Mouse (Mus musculus) midbrain, postnatal 0 days (tissue): ENCODE measurements around the gene Trabd2b. TPM values are rescaled to one million over a fixed set of nuclear protein-coding genes. Genes with fewer than 3 reads are reported as not detected.

Source experiments
- ATAC-seq: fragments of 200-750 bp; cut with Nextera tagmentation; 2 replicates; pipeline ENCODE4 v1.8.0; 2017; ENCODE audit warnings: moderate number of reproducible peaks, mild to moderate bottlenecking, moderate TSS enrichment, moderate library complexity; ENCODE audit not compliant: low FRiP score
- DNase-seq: peaks from one replicate; pipeline ENCODE4 v3.0.0-alpha.2; 2015; ENCODE audit warnings: low spot score
- H3K27ac ChIP-seq: fragments of 300-500 bp; sonication (generic); 2 replicates; pipeline ENCODE4 v1.5.1; 2014; ENCODE audit warnings: low read depth, mild to moderate bottlenecking, low read length, mixed read lengths
- H3K27me3 ChIP-seq: fragments of 300-500 bp; sonication (generic); 2 replicates; pipeline ENCODE4 v1.6.1; 2014; ENCODE audit warnings: low read length, control low read depth, mixed read lengths; ENCODE audit not compliant: insufficient read depth
- H3K36me3 ChIP-seq: fragments of 300-500 bp; sonication (generic); 2 replicates; pipeline ENCODE4 v1.6.1; 2014; ENCODE audit warnings: low read length, control low read depth, mixed read lengths; ENCODE audit not compliant: insufficient read depth
- H3K4me1 ChIP-seq: fragments of 300-500 bp; sonication (generic); 2 replicates; pipeline ENCODE4 v1.6.1; 2014; ENCODE audit warnings: mild to moderate bottlenecking, control low read depth, antibody characterized with exemption, low read length, mixed read lengths; ENCODE audit not compliant: insufficient read depth
- H3K4me2 ChIP-seq: fragments of 300-500 bp; sonication (generic); 2 replicates; pipeline ENCODE4 v1.6.1; 2014; ENCODE audit warnings: low read depth, mild to moderate bottlenecking, low read length, mixed read lengths; ENCODE audit not compliant: poor library complexity, severe bottlenecking
- H3K4me3 ChIP-seq: fragments of 300-500 bp; sonication (generic); 2 replicates; pipeline ENCODE4 v1.5.1; 2014; ENCODE audit warnings: low read depth, mild to moderate bottlenecking, low read length, moderate library complexity
- H3K9ac ChIP-seq: fragments of 300-500 bp; sonication (generic); replicated peaks from 2 replicates; pipeline ENCODE4 v1.6.1; 2014; ENCODE audit warnings: mild to moderate bottlenecking, low read length, moderate library complexity, mixed read lengths; ENCODE audit not compliant: poor library complexity, severe bottlenecking
- H3K9me3 ChIP-seq: fragments of 300-500 bp; sonication (generic); 2 replicates; pipeline ENCODE4 v1.6.1; 2016; ENCODE audit warnings: low read length, control low read depth
- CTCF ChIP-seq: IDR thresholded peaks from 2 replicates; pipeline ENCODE4 v1.5.1; 2016; ENCODE audit warnings: antibody characterized with exemption, mild to moderate bottlenecking
- WGBS: fragments of 180-500 bp; shearing (Covaris S2); extraction: QIAGEN DNeasy Blood & Tissue Kit; methylation state at CpG from one replicate; pipeline ENCODE4 v1.1.7; 2014; 5-methylcytosine and 5-hydroxymethylcytosine counted together
- polyA plus RNA-seq: library from polyadenylated mRNA; unstranded; fragments of >200 nt; fragmentation: Nextera tagmentation; extraction: Ambion mirVana; gene quantifications from 2 replicates; pipeline ENCODE4 v1.2.1, GENCODE M21; 2015
- total RNA-seq: library from RNA; depleted of rRNA; stranded (reverse); fragments of >200 nt; gene quantifications from 2 replicates; pipeline ENCODE4 v1.2.3, GENCODE M21; 2014

Gene Trabd2b
- total and polyA plus RNA-seq, 2 experiments from 2014 or later = 0.48 to 1.8 TPM

DNA sequence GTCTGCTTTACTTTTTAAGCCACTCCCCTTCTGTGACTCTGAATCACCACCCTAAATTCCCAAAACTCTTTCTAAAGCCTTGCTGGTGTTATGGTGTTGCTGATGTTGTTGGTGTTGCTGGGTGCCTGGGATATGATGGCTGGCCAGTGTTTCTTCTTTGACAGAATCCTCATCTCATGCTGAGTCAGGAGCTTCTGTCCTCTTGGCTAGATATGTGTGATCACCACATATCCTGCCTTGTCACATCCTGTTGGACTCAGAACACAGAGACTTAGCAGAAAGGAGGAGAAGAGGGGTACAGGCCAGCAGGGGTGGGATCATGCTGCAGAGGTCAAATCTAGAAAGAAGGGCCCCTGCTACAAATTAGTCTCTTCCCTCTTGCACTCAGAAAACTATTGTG lies 40.9 kb upstream of the Trabd2b start:
- H3K27me3 ChIP-seq = no peaks in the 10 kb centered on the region
- ATAC-seq (no peak), DNase-seq (no peak)
- TF ChIP-seq CTCF = no peak
- H3K4me2 ChIP-seq = no peak overlapping the region
- H3K36me3 ChIP-seq = no peaks in the 10 kb centered on the region
- no peak overlapping the region for H3K9ac ChIP-seq
- H3K9me3 ChIP-seq = no peaks in the 10 kb centered on the region
- H3K4me1 ChIP-seq = no peaks in the 10 kb centered on the region
- H3K27ac ChIP-seq = no peak overlapping the region
- H3K4me3 ChIP-seq = no peak overlapping the region

DNA sequence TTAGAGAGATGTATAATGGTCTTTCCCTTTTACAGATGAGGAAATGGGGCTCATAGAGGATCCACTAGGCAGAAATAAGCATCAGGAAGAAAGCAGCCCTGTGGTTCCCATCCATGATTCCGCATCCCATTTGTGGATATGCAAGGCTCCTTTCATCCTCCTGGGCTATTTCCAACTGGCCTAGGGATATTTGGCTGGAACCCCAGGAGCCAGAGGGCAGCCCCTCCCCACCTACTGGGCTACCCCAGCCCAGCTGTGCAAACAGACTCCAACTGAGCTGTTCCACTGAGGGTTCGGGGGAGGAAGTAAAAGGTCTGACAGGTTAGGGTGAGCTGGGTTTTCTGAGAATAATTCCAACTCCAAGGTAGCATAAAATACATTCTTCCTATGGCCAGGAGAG lies 39.5 kb upstream of the Trabd2b start:
- DNase-seq = no peak
- no peak for TF ChIP-seq CTCF
- H3K9ac ChIP-seq = no peak overlapping the region
- H3K4me2 ChIP-seq = no peak overlapping the region
- ATAC-seq = no peak
- no peak overlapping the region for H3K27ac ChIP-seq
- H3K36me3 ChIP-seq = no peaks in the 10 kb centered on the region
- no peaks in the 10 kb centered on the region for H3K9me3 ChIP-seq
- H3K4me1 ChIP-seq = no peaks in the 10 kb centered on the region
- WGBS = 56% methylated on average over 2 of the region's 2 CpGs
- H3K27me3 ChIP-seq = no peaks in the 10 kb centered on the region
- no peak overlapping the region for H3K4me3 ChIP-seq

DNA sequence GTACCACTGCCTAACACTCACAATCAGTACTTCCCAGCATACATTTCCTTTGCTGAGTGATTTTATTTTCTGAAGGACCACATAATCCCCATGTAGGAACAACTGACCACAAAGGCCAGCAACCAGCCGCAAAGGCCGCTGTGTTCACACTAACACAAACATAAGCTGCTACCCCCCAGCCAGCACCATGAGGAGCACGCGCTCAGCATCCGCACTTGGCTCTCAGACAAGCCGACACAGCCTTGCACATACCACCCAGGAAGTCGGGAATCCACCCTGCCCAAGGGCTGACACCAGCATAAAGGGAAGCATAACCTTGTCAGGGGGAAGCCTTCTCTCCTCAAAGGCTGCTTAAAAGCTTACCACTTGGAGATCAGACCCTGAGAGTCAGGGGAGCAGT lies 38.7 kb upstream of the Trabd2b start:
- no peak for TF ChIP-seq CTCF
- no peak for ATAC-seq

DNA sequence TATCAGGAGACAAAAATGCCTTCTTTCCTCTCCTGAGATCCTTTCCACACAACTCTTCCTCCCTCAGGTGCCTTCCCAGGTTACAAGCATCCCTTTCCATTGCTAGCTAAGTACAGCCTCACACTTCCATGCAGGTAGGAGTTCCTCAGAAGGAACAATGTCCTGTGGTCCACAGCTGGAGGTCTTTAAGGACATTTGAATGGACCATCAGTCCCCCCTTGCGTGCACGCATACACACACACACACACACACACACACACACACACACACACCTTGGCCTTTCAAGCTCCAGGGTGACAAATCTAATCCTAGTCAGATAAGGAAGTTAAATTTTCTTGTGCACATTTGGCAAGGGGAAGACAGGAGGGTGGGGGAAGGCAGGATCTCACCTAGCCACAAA lies 36.9 kb upstream of the Trabd2b start:
- no peak overlapping the region for H3K27ac ChIP-seq
- 88% methylated on average over 2 of the region's 2 CpGs for WGBS

More for the DNA sequence above, 38.7 kb upstream of the Trabd2b start:
- WGBS = 24% methylated on average over 7 of the region's 7 CpGs
- no peak overlapping the region for H3K27ac ChIP-seq
- no peaks in the 10 kb centered on the region for H3K9me3 ChIP-seq
- no peak overlapping the region for H3K4me3 ChIP-seq
- H3K4me1 ChIP-seq = no peaks in the 10 kb centered on the region
- no peak overlapping the region for H3K9ac ChIP-seq
- H3K4me2 ChIP-seq = no peak overlapping the region
- no peak for DNase-seq
- H3K36me3 ChIP-seq = no peaks in the 10 kb centered on the region
- H3K27me3 ChIP-seq = no peaks in the 10 kb centered on the region

DNA sequence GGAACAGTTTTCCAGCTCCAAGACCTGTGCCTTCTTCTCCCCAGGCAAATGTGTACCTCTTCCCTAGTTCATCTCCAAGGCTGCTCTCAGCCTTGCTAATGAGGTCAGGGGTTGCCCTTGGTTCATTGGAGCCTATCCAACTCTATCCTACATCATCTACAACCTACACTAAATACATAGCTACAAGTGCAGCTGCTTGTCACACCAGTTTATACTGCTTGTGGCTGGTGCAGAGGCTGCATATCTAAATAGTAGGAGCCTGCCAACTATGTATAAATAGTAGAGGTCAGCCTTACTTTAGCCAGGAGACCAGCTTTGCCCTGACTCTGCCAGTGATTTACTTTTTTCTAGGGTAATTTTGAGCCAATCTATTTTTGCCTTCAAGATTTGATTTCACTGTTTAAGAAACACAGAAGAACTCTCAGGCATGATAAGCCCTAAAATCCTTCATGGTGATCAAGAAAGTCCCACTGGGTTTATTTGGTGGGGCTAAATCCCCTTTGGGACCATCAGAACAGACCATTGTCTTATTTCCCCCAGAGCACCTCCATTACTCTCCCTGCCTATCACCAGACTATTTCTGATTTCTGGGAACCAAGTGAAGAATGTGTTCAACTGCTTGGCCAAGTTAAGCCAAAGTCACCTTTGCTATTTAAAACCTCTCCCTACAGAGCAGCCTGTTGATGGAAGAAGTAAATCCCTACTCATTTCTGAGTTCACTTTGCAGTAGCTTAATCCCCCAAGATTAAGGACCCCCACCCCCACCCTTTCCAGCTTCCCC lies 35.4 kb upstream of the Trabd2b start:
- ATAC-seq (no peak), DNase-seq (no peak)
- no peaks in the 10 kb centered on the region for H3K4me1 ChIP-seq
- H3K27me3 ChIP-seq = no peaks in the 10 kb centered on the region
- H3K36me3 ChIP-seq = no peaks in the 10 kb centered on the region
- no peak overlapping the region for H3K9ac ChIP-seq
- no peak for TF ChIP-seq CTCF
- no peak overlapping the region for H3K27ac ChIP-seq
- no peak overlapping the region for H3K4me3 ChIP-seq
- H3K4me2 ChIP-seq = no peak overlapping the region
- H3K9me3 ChIP-seq = no peaks in the 10 kb centered on the region

More for the DNA sequence above, 36.9 kb upstream of the Trabd2b start:
- no peak overlapping the region for H3K9ac ChIP-seq
- DNase-seq (no peak), ATAC-seq (no peak)
- no peaks in the 10 kb centered on the region for H3K27me3 ChIP-seq
- H3K4me2 ChIP-seq = no peak overlapping the region
- no peaks in the 10 kb centered on the region for H3K4me1 ChIP-seq
- no peak for TF ChIP-seq CTCF
- H3K36me3 ChIP-seq = no peaks in the 10 kb centered on the region
- no peaks in the 10 kb centered on the region for H3K9me3 ChIP-seq
- H3K4me3 ChIP-seq = no peak overlapping the region

DNA sequence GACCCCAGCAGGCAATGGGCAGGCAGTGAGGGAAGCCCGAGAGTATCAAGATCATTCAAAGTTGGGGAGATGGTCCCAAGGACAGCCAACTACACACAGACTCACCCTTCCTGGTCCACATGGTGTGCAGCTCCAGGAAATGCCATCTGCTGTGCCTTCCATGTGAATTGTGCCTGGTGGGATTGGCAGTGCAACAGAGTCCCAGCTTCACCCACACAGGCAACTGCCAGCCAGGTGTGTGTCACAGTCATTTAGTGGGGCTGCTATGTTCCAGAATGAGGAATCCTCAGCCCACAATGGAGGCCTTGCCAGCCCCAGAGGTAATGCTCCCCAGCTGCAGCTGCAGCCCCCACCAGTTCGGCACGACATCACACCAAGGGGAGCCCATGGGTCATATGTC lies 33.8 kb upstream of the Trabd2b start:
- Histone ChIP-seq H3K9me3 (no peaks in the 10 kb centered on the region), H3K4me1 (no peaks in the 10 kb centered on the region), H3K9ac (no peak overlapping the region), H3K27me3 (no peaks in the 10 kb centered on the region), H3K27ac (no peak overlapping the region), H3K4me3 (no peak overlapping the region), H3K36me3 (no peaks in the 10 kb centered on the region), H3K4me2 (no peak overlapping the region)
- DNase-seq (no peak), ATAC-seq (no peak)
- 83% methylated on average over 3 of the region's 3 CpGs for WGBS
- TF ChIP-seq CTCF = no peak
